Mouse (Mus musculus) gastrocnemius, adult 8-10 months (tissue): Measurements from ENCODE around the gene Zbtb7b. TPM values are rescaled to one million over a fixed set of nuclear protein-coding genes. Genes with fewer than 3 reads are reported as not detected.
"Not testable (repeated sequence)": the region's sequence is repeated elsewhere in the genome, so short reads cannot be mapped to it uniquely, and the experiment has no call there.

Experiments used
- DNase-seq, 2 experiments: peaks; one replicate each; pipeline ENCODE4 v3.0.0; 2022; ENCODE audit warnings: low spot score in 2 of 2
- total RNA-seq, 4 experiments: library from RNA; stranded (reverse); gene quantifications; 2 replicates each; pipeline ENCODE4 v1.2.4; 2022

Gene Zbtb7b
- total RNA-seq, result 10 to 100 TPM; 24.0 to 29.5 (median 27.7) TPM

DNA sequence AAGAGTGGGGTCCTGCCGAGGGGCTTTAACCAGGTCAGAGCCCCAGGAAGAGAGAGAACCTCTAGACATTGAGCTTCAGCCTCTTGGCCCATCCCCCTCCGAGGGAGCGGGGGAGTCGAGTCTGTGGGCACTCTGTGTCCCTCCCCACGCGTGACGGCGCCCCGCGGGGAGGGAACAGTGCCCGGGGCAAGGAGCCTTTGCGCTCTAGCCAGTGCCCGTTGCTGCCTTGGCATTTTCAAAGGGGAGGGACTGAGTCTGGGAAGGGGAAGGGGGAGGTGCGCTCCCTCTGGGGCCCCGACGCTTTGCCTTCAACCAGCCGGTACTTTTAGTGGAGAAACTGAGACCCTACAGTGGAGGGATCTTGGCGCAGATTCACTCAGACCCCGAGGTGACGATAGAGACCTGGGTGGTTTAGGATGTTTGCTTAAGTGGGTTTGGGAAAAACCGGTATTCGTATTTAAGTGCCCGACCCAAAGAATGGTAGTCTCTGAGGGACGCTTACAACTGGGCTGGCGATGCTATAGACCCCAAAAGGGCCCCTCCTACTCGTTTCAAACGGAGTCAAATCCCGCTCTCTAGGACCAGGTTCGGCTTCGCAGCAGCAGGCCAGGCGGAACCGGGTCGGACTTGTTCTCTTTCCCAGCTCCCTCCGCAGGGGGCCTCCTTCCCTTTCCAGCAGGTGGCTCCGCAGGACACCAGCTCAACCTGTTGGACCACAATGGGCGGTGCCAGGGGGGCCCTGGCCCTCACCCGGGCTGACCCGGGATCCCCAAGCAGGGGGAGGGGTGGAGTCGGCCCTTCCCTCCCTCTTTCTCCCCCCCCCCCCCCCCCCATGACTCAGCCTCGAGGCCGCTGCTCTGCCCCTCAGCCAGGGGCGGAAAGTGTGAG is at the start of gene Zbtb7b:
TSS of gene Zbtb7b (minus strand) at position 771 of the 888 bp plus-strand sequence.
- peak; percentile 79 to 86 for DNase-seq

DNA sequence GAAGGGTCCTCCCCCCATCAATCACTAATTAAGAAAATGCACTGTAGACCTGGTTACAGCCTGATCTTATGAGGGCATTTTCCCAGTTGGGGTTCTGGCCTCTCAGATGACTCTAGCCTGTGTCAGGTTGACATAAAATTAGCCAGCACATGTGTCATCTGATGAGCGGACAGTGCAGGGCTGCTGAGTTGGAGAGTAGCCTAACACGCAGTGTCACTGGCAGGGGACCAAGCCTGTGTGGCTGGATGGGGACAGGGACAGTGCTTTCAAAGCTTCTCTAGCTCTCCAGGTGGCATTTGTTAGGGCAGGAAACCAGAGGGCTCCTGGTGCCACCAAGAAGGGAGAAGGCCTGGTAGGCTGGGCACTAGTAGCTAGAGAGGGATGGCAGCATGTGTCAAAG is 46.1 kb upstream of the Zbtb7b start:
- peak; percentile 71 to 82 for DNase-seq

DNA sequence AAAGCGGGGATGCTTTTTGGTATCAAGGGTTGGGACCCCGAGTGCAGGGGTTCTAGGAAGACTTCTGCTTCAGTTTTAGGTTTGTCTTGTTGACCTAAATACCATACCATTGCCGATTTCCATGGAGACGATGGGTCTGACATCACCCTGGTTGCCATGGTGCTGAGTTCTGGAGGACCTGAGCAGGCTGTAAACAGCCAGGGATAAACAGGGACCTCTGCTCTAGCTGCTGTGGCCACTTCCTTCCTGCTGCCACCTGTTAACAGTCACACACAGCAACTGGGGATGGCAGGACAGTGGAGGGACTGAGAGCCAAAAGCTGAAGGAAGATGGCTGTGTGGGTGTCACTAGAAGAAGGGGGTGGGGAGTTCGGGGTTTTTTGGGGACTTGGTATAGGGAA is 42.7 kb upstream of the Zbtb7b start:
- peak in 1 of 2 experiments; percentile 24 for DNase-seq

DNA sequence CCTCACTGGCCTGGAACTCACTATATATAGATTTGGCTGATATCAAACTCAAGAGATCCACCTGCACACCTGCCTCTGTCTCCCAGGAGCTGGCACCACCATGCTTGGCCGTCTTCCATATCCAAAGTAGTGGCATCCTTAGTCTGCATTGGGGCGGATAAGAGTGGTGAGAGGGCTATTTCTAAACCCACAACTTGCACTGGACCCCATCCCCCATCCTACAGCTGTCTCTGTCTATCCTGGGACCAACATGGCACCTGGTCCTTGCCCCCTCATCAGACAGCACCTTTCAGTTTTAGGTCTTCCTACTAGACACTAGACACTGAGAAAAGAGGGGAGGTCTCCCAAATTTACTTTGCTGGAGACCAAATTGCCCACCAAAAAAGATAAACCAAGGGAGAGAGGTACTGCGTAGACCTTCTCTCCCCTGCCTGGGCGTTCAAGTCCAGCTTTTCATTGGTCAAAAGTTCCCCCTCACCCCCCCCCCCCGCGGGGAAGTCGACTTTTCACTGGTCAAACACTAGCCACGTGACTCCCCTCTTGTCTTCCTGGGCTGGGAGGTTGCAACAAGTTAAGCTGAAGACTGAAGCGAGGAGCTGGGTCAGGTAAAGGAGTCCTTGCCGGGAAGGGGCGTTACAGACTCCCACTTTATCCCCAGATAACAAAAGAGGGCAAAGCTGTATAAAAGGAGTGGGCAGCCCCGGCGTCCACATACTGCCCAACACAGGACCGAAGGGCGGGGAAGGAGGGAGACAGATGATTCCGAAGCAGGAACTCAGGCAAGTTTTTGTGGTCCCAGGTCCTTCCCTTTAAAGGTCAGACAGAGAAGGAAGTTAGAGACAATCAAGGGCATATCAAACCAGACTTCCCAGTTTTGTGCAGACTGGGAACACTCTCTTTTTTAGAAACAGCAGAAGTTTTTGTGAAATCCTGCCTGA is 41.9 kb upstream of the Zbtb7b start, which contains the start of gene Pbxip1:
TSS of gene Pbxip1 (plus strand) at position 531 of the 938 bp plus-strand sequence.
- peak; percentile 81 for DNase-seq

DNA sequence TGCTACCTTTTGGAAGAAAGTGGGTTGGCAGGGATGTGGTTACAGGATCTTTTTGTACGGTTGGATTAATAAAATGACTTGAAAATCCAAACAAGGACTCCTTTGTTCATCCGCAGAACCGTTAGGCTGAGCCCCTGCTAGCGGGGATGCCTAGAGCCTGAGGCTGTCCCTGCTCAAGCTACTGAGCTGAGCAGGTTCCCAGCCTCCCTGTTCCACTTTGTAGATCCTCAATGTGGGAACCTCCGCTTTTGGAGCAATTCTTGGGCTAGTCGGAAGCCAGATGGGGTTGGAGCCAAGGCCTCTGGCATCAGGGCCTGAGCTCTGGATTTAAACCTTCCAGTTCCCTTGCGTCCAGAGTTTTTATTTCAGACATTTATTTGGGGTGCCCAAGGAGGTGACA is 40.5 kb upstream of the Zbtb7b start:
- DNase-seq, result no peak

DNA sequence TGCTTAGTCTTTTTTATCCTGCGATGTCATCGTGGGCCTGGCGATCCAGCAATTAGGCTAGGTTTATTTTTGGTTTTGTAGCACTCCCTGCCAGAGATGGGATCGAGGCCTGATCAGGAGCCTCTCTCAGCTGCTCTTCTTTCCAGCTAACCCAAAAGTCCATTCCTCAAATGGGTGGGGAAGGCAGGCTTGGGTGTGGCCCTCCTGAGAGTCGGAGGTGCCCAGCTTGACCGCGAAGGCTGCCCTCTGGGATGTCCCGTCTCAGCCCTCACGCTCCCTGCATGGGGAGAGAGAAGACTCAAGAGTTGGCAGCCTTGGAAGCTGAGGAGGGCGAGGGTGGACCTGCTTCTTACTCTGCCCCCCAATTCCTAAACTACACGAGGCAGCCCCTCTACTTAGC is 40.0 kb upstream of the Zbtb7b start:
- no peak for DNase-seq

DNA sequence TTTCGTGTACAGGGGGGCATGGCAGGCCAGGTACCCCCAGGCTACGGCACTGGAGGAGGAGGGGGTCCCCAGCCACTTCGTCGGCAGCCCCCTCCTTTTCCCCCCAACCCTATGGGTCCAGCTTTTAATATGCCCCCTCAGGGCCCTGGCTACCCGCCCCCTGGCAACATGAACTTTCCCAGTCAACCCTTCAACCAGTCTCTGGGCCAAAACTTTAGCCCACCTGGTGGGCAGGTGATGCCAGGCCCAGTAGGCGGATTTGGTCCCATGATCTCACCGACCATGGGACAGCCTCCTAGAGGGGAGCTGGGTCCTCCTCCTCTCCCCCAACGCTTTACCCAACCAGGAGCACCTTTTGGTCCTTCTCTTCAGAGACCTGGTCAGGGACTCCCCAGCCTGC is 38.0 kb upstream of the Zbtb7b start:
- no peak for DNase-seq

DNA sequence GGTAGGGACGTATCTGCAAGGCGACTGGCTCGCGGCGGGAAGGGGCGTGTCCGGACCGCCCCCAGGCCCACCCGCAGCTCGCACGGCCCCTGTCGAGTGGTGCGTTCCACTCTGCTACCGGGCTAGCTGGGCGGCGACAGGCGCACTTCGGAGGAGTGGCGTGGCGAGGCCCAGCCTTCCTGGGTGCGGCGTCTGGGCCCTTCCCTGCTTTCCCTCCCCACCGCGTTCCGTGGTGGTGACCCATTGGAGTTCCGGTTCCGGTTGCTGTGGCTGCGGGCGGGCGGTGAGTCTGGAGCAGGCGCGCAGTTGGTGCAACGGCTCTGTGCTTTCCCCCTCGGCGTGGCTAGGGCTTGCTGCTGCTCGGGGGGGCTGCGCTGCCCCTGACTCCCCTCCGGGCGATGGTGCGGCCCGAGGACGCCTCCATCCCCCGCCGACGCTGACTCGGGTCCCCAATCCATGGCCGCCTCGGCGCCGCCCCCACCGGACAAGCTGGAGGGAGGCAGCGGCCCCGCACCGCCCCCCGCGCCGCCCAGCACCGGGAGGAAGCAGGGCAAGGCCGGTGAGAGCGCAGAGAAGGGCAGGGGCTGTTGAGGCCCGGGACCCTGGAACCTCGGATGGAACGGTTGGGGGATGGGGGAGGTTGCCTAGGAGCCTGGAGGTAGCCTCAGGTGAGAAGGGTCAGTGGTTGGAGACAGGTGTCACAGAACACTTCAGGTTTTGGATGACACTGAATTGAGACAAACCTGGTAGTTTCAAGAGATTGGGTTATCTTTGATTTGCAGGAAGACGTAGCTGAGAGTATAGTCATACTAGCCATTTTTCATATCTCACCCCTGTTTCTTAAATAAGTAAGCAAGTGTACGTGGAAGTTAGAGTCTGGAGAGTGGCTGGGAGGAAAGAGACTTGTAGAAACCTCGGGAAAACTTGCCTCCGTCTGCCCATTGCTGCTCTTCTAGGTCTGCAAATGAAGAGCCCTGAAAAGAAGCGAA is 35.9 kb upstream of the Zbtb7b start, which contains the start of gene Pygo2:
TSS of gene Pygo2 (plus strand) at position 44 of the 989 bp plus-strand sequence.
- peak; percentile 91 to 95 for DNase-seq

DNA sequence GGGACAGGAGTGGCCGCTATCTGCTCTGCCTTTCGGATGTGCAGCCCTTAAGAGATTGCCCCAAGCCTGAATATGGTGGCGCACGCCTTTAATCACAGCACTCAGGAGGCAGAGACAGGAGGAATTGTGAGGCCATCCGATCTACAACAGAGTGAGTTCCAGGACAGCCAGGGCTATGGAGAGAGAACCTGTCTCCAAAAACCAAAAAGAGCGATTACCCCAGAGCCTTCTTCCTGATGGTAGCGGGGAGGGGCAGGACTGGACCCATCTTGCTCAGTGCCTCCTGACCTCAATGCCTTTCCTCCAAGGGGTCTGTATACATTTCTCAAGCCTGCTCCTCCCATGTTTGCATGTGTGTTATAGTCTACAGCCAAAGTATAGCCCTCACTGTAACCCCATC is 34.4 kb upstream of the Zbtb7b start:
- DNase-seq, result not testable (repeated sequence)

DNA sequence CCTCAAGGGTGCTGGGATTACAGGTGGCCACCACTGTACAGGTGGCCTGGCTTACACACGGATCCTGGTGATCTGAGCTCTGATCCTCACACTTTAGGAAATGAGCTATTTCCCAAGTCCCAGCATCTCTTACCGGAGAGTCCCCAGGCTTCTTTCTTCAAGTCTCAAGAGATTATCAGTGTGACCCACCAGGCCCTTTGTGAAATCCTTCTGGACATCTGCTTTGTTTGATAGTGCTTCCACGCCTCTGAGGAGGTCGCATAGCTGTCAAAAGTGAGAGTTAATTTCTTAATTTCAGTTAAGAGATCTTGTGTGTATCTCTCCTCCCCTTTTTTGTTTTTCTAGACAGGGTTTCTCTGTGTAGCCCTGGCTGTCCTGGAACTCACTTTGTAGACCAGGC is 31.3 kb upstream of the Zbtb7b start:
- no peak for DNase-seq

DNA sequence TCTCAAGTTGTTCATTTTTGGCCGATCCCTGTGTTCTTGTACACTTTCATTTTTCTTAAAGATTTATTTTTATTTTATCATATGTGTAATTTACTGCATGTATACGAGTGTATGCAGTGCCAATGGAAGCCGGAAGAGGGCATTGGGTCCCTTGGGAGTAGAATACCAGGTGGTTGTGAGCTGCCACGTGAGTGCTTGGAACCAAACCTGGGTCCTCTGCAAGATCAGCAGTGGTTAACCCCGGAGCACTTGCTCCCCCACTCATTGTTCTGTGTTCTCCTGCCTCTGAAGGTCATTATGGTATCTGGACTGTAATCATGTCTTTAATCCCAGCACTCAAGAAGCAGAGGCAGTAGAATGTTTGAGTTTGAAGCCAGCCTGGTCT is 30.6 kb upstream of the Zbtb7b start:
- peak in 1 of 2 experiments; percentile 1 for DNase-seq

DNA sequence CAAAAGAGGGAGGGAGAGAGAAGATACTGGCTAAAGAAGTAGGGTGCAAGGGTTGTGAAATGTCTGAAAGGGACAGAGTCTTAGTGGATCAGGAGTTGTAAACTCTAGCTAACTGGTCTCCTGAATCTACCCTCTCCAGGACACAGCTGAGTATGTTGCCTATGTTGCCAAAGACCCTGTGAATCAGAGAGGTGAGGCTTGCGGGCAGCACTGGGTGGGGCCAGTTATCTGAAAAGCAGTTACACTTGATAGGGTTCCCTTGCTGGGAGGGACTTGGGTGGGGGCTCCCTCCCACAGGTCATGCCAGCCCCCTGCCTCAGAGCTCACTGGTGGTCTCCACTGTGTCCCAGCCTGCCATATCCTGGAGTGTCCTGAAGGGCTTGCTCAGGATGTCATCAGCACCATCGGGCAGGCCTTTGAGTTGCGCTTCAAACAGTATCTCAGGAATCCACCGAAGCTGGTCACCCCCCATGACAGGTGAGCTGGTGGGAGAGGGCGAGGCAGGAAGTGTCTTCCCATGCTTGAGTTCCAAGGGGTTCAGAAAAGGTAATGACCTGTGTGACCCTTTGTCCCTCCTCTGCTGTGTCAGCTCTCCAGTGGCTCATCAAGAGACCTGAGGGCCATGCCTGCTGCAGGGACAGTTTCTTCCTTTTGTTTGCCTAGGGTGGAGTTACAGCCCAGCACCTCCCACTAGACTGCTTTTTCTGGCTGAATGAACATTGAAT is 30.0 kb upstream of the Zbtb7b start:
- DNase-seq, result peak in 1 of 2 experiments; percentile 1

DNA sequence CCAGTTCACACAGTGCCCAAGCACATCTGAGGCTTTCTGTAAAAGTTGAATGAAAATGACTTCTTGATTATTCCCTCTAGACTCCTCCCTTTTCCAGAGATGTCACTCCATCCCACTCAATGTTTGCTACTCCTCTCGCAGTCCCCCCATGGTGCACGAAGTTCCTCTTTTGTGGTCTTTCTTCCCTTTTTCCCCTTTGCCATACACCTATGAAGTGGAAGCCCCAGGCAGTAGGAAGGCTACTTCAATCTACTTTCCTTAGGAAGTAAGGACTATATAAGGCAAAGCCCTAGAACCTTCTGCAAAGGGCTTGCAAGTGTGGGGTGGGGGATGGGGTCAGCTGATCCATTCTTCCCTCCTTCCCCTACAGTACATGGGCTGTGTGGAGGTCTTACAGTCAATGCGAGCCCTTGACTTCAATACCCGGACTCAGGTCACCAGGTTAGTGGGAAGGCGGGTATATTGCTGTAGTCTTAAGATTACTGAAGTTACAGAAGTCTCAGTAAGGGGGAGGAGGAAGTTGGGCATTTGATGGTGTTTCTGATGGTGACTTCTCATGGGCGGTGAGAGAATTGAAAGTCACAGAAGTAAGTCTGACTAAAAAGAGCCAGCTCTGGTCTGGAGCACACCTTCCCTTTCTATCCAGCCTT is 28.1 kb upstream of the Zbtb7b start:
- DNase-seq, result no peak

DNA sequence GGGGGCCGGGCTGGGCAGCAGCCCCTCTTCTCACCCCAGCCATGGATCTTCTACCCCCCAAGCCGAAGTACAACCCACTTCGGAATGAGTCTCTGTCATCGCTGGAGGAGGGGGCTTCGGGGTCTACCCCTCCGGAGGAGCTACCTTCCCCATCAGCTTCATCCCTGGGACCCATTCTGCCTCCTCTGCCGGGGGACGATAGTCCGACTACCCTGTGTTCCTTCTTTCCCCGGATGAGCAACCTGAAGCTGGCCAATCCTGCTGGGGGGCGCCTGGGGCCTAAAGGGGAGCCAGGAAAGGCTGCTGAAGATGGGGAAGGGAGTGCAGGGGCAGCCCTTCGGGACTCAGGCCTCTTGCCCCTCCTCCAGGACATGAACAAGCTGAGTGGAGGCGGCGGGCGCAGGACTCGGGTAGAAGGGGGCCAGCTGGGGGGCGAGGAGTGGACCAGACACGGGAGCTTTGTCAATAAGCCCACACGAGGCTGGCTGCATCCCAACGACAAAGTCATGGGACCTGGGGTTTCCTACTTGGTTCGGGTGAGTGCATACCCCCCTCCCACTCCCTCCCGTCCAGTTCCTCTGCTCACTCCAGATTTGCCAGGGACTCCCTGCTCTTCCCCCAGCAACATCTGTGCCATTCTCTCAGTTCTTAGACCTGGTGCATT is 27.4 kb upstream of the Zbtb7b start:
- DNase-seq, result peak in 1 of 2 experiments; percentile 4

DNA sequence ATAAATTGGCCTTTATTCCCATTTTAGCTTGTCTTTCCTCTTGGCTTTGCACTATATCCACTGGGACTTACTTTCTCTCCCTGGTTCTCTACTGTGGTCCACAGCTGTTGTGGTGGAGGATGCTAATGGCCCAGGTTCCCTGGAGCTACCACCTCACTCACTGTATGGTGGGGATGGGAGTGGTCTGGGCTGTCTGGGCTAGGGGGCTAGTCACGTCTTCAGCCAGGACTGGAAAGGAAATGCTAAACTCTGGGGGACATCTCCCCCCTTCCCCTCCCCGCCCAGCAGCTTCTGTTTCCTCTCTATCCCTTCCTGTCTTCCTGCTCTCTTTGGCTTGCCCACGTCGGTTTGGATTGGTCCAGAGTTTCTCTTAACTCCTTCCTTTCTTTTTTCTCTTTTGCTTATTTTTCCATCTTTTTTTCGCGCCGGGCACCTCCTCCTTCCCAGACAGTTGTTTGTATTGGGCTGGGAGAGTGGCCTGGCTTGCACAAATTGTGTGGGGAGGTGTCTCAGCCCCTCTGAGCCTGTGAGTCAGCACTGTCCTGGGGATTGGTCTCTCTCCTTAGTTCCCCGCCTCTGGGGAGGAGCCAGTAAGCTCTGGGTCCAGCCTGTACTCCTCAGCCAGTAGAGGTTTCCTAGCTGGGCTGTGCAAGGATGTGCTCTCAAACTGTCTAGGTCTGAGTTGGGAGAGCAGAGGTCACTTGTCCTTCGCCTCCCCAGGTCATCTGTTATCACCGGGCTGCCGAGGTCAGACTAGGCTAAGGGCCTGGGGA is 26.6 kb upstream of the Zbtb7b start:
- DNase-seq, result peak; percentile 76 to 83

DNA sequence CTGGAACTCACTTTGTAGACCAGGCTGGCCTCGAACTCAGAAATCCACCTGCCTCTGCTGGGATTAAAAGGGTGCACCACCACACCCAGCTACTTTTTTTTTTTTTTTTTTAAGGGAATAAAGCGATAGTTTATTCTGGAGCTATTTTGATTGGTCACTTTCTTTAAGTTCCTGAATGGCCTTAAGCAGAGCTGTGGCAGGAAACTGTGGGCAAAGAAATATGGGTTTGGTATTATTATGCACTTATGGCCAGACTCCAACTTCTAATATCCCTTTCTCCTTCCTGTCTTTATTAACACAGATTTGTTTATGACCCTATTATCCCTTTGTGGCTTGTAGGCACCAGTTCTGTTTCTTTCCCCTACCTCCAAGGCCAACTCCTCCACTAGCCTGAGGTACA is 25.8 kb upstream of the Zbtb7b start:
- DNase-seq, result no peak

DNA sequence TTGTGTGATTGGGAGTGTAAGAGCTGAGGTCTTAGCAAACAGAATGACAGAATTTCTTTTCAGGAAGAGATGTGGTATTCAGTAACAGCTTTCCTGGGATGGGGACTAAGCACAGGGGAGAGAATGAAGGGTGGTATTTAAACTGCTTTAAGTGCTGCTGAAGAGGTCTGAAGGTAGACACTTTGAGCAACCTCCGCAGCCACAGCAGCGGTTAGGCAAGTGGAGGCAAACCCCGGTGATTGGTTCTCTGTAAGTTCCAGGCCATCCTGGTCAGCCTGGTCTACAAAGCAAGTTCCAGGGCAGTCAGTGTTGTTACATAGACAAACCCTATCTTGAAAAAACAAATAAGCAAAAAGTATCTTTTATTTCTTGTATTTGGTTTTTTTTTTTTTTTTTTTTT is 25.4 kb upstream of the Zbtb7b start:
- DNase-seq, result no peak

DNA sequence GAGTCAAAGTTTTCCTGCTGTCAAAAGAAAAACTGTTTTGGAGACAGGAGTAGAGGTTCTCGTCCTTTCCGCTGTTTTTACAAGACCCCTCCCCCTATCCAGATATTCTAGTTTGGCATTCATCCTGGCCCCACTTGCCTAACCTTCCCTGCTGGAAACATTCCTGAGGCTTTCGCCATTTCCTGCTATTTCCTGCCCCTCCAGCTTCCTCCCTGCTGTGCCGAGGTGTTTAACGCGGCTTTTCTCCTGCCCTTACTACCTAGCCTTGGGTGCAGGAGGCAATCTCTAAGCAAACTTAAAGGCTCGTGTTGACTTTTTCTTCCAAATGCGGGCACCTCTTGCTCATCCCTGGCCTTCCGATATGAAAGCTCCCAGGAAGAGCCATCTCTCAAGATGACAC is 25.0 kb upstream of the Zbtb7b start:
- no peak for DNase-seq
